Mouse (Mus musculus): ENCODE results near the gene Gimap7. TPM values are rescaled to one million over a fixed set of nuclear protein-coding genes. Genes with fewer than 3 reads are reported as not detected.

Gene Gimap7
- total RNA-seq, 2 experiments from 2014 or later, result not detected

Other genes with a start within 250 kb of the Gimap7 start
- 100 to 1,000 TPM; 418 to 471 TPM for gene Atp6v0e2, start 181.0 kb upstream of the Gimap7 start, total RNA-seq (2021)
- 10 to 100 TPM; 31.6 to 43.3 TPM for gene Lrrc61, start 163.8 kb upstream of the Gimap7 start, total RNA-seq (2021)
- gene Rarres2, start 145.8 kb upstream of the Gimap7 start, total RNA-seq (2021), result 10 to 100 TPM; 12.5 to 13.1 TPM
- gene Gm45021, start 129.0 kb upstream of the Gimap7 start, total RNA-seq (2021), result not detected
- 10 to 100 TPM; 51.8 to 59.8 TPM for gene Repin1, start 124.7 kb upstream of the Gimap7 start, total RNA-seq (2021)
- not detected for gene Gm44965, start 124.7 kb upstream of the Gimap7 start, total RNA-seq (2021)
- gene Zfp775, start 116.6 kb upstream of the Gimap7 start, total RNA-seq (2021), result 1 to 10 TPM; 6.6 to 7.6 TPM
- 10 to 100 TPM; 15.9 to 18.0 TPM for gene AI854703, start 91.9 kb upstream of the Gimap7 start, total RNA-seq (2021)
- under 1 TPM; 0.74 to 0.95 TPM for gene Gimap8, start 71.4 kb upstream of the Gimap7 start, total RNA-seq (2021)
- gene Gimap9, start 42.5 kb upstream of the Gimap7 start, total RNA-seq (2021), result under 1 TPM; 0.37 to 0.57 TPM
- under 1 TPM in 1 of 2 experiments, not detected in 1; 0.54 TPM for gene Gimap4, start 34.1 kb upstream of the Gimap7 start, total RNA-seq (2021)
- gene Gimap6, start 10.4 kb upstream of the Gimap7 start, total RNA-seq (2021), result 1 to 10 TPM; 4.8 to 5.9 TPM
- not detected for gene Gm28053, start within 50 bp of the Gimap7 start, total RNA-seq (2021)
- gene Gimap1, start 20.4 kb downstream of the Gimap7 start, total RNA-seq (2021), result 1 to 10 TPM; 1.9 to 3.1 TPM
- 1 to 10 TPM in 1 of 2 experiments, under 1 TPM in 1; 0.96 to 1.1 TPM for gene Gimap5, start 27.6 kb downstream of the Gimap7 start, total RNA-seq (2021)
- not detected for gene Gimap3, start 52.2 kb downstream of the Gimap7 start, total RNA-seq (2021)
- 10 to 100 TPM; 29.4 to 31.1 TPM for gene Tmem176a, start 122.3 kb downstream of the Gimap7 start, total RNA-seq (2021)
- 10 to 100 TPM; 46.4 to 49.6 TPM for gene Tmem176b, start 122.9 kb downstream of the Gimap7 start, total RNA-seq (2021)
- gene Aoc1, start 154.3 kb downstream of the Gimap7 start, total RNA-seq (2021), result not detected
- not detected for gene 1600015I10Rik, start 211.3 kb downstream of the Gimap7 start, total RNA-seq (2021)